Mouse (Mus musculus) liver, embryonic 14.5 days (tissue): ENCODE results near the gene 6430550D23Rik.
"Not testable (repeated sequence)": the region's sequence is repeated elsewhere in the genome, so short reads cannot be mapped to it uniquely, and the experiment has no call there.

Source experiments
- CTCF ChIP-seq: IDR thresholded peaks from 2 replicates; pipeline ENCODE4 v1.5.1; 2016; ENCODE audit warnings: antibody characterized with exemption, low read depth, control low read depth
- EP300 ChIP-seq: IDR thresholded peaks from 2 replicates; pipeline ENCODE4 v1.6.1; 2016; ENCODE audit warnings: antibody characterized with exemption, low read depth

DNA sequence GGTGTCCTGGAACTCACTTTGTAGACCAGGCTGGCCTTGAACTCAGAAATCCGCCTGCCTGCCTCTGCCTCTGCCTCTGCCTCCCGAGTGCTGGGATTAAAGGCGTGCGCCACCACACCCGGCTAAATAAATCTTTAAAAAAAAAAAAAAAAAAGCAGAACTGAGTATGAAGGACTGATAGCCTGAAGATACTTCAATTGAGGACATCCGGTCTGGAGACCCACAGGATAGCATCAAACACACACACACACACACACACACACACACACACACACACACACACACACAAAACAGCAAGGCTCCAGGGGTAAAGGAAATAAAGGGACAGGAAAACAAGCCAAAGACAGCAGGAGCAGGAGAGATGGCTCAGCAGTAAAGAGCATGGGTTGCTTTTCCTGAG, 82.6 kb downstream of the 6430550D23Rik start:
- not testable (repeated sequence) for TF ChIP-seq EP300, CTCF
